Mouse (Mus musculus) embryonic facial prominence, embryonic 15.5 days (tissue): ENCODE results near the gene Tnfaip2. TPM values are rescaled to one million over a fixed set of nuclear protein-coding genes. Genes with fewer than 3 reads are reported as not detected.

Experiments used
- polyA plus RNA-seq: library from polyadenylated mRNA; unstranded; fragments of >200 nt; fragmentation: Nextera tagmentation; extraction: Ambion mirVana; gene quantifications from 2 replicates; pipeline ENCODE4 v1.2.1, GENCODE M21; 2015

Gene Tnfaip2
- polyA plus RNA-seq, 1 experiment from 2014 or later: 17.6 TPM

Other genes with a start within 250 kb of the Tnfaip2 start
- gene Amn, start 171.4 kb upstream of the Tnfaip2 start, polyA plus RNA-seq: 0.59 and 1.0 TPM in 2 replicates
- 33.2 and 36.1 TPM in 2 replicates for gene Cdc42bpb, start 64.8 kb upstream of the Tnfaip2 start, polyA plus RNA-seq
- 3.7 and 5.0 TPM in 2 replicates for gene Lbhd2, start 35.7 kb upstream of the Tnfaip2 start, polyA plus RNA-seq
- 10.6 and 11.1 TPM in 2 replicates for gene Exoc3l4, start 25.5 kb upstream of the Tnfaip2 start, polyA plus RNA-seq
- gene Gm266, start 43.4 kb downstream of the Tnfaip2 start, polyA plus RNA-seq: 20.8 and 24.6 TPM in 2 replicates
- 488 and 504 TPM in 2 replicates for gene Eif5, start 95.5 kb downstream of the Tnfaip2 start, polyA plus RNA-seq
- 37.7 and 40.1 TPM in 2 replicates for gene Mark3, start 132.1 kb downstream of the Tnfaip2 start, polyA plus RNA-seq
- gene Ckb, start 229.9 kb downstream of the Tnfaip2 start, polyA plus RNA-seq: 247 and 255 TPM in 2 replicates
- 13.3 and 15.4 TPM in 2 replicates for gene Trmt61a, start 235.6 kb downstream of the Tnfaip2 start, polyA plus RNA-seq